Mouse (Mus musculus) spleen, postnatal 10 days (tissue): ENCODE measurements around the gene Plxnd1.

Source experiments
- DNase-seq, 2 experiments: peaks; one replicate each; pipeline ENCODE4 v3.0.0; 2021 to 2022; ENCODE audit warnings: low spot score in 2 of 2

Plxnd1 gene

DNA sequence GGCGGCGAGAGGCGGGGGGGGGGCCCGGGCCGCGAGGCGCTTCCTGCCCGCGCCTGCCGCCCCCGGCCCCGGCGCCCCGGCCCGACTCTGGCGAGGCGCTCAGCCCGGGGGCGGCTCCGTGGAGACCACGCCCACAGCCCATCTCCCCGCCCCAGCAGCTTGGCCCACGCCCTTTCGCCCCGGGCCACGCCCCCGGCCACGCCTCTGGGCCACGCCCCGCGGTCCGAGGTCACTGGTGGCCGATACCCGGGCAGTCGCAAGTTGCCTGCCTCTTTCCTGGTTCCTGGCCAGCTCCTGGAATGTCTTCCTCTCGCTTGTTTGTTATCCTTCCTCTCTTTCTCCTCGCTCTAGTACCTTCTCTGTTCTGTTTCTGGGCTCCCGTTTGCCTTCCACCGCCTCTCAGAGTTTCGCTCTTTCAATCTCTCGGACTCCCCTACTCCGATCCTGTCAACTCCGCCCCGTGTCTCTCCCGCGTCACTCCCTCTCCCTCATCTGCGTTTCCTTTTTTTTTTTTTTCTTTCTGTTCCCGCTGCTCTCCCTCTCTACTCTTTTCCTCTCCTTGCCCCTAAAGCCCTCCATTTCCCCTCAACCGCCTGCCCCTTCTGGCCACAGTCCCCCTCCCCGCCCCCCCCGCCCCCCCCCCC lies at the start of gene Plxnd1:
TSS of gene Plxnd1 (minus strand) at position 129 of the 644 bp plus-strand sequence.
- DNase-seq, result peak; percentile 86 to 91

DNA sequence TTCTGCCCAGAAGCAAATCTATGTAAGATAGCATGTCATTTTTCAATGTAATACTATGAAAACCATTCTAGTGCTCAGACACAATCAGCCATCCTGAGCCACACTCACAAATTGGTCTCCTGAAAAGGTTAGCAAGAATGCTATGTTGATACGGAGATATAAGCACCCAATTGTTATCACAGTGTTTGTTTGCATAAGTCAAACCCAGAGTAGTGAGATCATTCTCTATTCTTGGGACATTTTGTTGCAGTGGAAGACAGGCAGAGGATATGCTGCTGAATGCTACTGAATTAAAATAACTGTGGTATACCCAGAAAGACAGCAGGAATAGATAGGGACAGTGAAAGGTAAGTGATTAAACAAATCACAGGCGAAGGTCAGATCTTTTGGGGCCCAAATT lies 49.2 kb upstream of the Plxnd1 start:
- no peak for DNase-seq

DNA sequence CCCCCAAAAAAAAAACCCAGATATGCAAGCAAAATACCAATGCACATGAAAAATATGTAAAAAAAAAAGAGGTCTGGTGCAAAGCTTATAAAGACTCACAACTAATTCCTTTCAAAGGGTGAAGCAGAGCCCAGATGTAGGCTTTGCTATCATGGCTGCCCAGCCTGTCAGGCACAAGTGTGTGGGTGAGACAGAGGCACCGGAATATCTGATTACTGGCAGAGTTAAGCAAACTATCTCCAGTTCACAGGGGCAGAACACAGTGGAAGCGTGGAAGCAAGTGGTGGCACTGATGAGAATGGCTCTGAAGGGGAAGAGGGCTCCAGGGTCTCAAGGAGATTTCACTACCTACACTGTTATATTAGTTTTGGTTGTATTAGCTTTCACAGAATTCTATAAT lies 43.4 kb upstream of the Plxnd1 start:
- DNase-seq, result no peak

DNA sequence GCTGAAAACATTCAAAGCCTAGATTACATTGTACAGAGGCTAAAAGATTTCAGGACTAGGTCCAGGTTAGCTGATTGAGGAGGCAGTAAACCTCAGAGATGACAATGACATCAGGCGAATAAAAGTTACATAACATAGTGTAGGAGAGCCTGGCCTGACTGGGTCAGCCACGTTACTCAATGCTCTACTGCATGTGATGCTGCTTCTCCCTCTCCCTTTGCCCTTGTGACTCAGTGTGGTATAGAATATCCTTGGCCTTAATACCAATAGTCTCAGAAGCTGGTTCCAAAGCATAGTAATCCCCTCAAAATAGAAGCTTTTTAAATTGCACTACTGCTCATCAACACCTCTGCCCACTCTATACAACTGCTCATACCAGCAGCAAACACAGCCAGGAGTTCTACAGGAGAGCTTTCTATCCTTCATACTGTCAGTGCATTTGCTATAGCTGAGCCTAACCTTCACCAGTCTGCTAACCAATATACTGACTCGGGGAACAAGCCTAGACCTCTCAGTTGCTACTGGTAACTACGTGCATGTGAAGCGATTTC lies 42.6 kb upstream of the Plxnd1 start:
- no peak for DNase-seq

DNA sequence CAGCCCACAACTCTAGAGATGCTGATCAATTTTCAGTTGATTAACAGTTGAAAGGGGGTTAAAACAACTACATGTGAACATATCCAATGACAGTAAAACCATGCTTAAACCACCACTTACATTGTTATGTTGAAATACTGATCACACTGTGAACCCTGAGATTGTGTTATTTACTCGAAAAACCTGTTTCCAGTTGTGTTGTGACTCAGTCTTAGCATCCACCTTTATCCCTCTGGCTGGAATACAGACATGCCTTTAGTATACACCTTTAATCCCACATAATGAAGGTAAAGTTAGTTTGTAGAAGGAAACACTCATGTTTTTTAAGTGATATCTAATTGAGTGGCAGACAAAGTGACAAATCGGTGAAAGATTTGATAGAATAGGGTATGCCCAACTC lies 41.8 kb upstream of the Plxnd1 start:
- no peak for DNase-seq

DNA sequence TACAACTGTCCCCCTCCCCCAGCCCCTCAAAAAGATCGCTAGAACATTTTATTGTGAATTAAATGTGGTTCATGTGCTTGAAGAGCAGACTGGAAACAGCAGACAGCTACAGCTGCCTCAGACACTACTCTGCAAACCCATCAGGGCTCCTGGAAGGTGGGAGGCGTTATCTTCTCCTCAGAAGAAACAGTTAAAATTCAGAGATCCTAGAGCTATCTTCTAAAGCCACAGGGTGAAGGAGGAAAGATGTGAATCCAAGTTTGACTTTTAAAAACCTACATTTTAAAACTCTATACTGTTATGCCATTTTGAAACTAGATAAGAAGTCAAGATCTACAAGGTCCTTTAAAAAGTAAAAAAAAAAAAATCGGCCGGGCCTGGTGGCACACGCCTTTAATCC lies 36.2 kb upstream of the Plxnd1 start:
- no peak for DNase-seq

DNA sequence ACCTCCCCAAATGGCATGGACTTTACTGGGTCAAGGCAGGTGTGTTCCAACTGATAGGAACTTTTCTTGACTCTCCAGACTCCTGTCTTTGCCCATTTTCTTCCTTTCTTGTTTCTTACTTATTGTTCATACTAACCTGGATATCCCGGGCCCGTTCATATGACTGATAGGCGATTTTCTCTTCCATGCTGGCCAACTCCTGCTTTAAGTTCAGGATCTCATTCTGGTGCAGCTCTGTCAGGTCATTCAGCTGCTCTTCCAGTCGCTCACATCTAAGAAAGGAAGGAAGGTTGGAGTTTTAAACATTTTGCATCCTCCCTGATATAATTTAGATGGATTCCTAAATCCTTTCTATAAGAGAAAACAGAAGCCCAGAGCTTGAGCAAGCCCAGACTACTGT lies 29.9 kb upstream of the Plxnd1 start:
- DNase-seq, result no peak

DNA sequence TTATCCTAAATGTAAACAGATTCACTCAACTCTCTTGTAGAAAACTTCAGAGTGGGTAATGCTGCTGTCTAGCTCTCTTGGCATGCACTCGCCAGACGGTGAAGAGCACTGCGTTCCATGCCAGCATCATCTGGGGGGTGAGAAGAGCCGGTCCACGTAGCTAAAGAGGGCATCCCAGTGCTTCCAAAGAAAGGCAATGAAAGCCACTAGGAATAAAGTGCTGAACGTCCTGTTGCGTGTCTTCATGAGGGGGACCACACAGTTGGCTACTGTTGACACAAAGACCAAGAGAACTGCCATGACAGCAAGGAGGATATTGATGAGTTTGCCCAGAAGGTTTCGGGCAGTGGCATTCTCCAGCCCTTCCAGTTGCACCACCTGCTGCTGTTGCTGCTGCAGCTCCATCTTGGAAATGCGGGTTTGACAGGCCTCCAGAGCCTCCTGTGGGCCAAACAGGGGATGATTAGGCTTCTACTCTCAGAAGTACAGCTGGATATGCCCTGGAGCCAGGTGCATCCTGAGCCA lies 27.2 kb upstream of the Plxnd1 start:
- DNase-seq, result peak in 1 of 2 experiments; percentile 23

DNA sequence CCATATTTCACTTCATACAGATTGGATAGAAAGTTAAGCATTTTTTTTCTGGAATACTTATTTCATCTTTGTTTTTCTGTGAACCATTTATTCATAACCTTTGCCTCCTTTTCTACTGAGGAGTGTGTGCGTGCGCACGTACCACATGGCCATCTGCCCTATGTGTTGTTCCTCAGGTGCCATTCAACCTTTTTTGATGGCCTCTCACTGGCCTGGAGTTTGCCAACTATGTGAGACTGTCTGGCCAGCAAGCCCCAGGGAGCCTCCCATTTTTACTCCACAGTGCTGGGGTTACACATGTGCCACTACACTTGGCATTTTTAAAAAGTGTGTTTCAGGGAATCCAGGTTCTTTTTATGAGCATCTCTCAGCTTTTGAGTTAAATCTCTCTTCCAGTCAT lies 21.1 kb upstream of the Plxnd1 start:
- DNase-seq, result no peak

DNA sequence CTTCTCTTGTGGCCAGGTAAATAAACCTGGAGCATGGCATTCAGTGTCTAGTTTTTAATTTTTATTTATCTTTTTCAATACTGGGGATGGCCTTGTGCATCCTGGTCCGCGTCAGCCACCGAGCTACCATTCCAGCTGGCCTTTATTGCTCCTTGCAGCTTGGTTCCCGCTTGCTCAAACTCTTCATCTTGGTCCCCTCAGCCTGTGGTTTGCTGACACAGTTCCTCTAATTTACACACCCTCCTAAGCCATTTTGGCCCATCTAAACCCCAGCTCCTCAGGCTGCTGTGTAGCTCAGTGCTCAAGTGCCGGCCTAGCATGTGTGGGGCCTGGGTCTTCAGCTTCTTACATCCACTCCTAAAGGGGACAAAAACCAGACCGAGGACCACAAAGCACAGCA lies 19.3 kb upstream of the Plxnd1 start:
- no peak for DNase-seq

DNA sequence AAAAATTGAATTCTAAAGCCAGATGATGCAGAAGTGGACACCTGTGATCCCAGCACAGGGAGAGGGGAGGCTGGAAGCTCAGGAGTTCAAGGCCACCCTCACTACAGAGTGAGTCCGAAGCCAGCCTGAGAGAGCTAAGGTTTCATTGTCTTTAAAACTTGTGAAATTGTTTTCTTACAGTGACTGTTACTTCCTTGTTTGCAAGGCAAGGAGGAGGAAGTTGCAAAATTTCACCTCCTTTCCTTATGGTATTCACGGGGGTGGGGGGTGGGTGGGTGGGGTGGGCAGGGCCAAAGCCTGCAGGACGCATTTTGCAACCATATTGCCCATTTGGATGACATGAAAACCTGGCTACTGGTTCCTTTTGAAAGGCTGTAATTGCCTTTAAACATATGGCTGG lies 18.9 kb upstream of the Plxnd1 start:
- no peak for DNase-seq

DNA sequence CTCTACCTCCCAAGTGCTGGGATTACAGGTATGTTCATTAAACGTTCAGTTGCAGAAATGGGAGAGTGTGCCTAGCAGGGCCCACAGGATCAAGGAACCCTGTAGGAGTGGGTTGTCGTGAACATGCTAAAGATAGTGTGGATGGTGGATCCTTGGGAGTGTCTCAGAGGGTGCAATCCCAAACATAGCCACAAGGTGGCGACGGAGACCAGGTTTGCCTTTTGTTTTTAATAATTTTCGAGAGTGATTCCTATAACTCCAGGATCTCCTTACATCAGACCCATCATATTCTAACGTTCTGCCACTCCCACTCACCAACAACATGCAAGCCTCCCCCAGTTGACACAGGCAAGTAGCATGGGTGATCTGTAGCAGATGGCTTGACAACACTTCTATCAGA lies 15.7 kb upstream of the Plxnd1 start:
- DNase-seq, result peak; percentile 78 to 84

DNA sequence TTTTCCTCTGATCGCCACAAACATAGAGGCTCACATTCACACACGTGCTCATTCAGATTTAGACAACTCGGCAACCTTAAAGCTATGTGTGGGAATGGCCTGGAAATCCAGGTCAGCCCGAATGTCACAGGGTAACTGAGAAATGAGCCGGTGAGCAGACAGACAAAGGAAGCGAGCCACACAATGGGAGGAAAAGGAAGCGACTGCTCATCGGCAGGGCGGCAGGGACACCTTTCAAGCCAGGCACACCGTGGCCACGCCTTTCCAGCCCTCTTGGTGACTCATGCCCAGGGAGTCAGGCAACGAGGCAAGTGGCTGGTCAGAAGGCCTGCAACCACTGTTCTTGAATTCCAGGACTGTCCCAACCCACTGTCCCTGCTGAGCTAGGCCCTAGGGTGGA lies 14.6 kb upstream of the Plxnd1 start:
- no peak for DNase-seq

DNA sequence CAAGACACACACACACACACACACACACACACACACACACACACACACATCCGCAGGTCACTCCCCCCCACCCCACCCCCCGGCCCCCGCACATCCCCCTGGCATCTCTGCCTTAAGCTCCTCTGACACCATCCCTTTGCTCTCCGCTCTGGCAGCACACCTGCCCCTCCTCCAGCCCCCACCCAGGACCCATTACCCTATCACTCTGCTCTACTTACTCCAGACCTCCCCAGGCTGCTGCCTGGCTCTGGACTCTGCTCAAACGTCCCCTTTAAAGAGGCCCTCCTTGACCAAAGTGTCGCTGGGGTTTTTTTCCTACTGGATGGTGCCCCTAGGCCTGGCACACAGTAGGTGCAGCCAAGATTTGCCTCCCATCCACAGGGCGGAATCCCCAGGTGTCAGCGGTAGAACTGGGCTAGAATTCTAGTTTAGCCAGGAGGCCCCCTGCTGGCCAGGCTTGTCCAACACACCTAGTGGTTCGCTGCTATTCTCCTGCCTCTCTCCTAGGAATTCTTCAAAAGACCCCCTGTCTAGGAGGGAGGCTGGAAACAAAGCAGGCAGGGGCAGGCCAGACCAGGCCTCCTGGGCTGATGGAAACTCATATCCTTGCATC lies 12.9 kb upstream of the Plxnd1 start:
- DNase-seq, result peak in 1 of 2 experiments; percentile 78

DNA sequence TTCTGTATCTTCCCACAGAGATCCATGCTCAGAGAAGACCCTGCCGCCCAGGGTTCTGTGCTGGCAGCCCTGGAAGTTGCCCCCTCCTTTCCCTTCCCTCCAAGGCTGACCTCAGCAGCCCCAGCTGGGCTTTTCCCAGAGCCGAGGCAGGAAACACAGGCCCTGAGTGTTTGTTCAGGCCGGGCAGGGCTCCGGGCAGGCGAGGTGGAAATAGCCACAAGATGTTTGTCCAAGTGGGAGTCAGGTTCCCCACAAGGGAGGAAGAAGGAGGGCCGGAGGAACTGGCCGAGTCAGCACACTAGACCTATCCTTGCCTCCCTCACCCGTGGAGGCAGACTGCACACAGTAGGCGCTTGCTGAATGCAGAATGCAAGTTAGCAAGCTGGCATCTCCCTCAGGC lies 11.9 kb upstream of the Plxnd1 start:
- DNase-seq, result peak in 1 of 2 experiments; percentile 21

DNA sequence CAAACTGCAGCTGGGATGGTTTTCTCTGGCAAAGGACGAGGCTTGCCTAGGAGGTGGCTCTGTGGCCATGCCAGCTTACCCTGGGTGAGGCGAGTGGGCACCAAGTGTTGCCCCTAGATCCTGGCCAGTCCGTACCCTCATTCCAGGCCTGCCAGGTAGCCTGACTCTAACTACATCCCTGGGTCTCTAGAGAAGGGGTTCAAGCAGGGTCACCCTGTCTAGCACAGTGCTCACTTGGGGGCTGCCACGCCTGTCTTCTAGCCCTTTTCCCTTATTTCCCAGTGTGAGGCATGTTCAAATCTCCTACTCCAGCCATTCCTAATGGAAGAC lies 11.1 kb upstream of the Plxnd1 start:
- no peak for DNase-seq

DNA sequence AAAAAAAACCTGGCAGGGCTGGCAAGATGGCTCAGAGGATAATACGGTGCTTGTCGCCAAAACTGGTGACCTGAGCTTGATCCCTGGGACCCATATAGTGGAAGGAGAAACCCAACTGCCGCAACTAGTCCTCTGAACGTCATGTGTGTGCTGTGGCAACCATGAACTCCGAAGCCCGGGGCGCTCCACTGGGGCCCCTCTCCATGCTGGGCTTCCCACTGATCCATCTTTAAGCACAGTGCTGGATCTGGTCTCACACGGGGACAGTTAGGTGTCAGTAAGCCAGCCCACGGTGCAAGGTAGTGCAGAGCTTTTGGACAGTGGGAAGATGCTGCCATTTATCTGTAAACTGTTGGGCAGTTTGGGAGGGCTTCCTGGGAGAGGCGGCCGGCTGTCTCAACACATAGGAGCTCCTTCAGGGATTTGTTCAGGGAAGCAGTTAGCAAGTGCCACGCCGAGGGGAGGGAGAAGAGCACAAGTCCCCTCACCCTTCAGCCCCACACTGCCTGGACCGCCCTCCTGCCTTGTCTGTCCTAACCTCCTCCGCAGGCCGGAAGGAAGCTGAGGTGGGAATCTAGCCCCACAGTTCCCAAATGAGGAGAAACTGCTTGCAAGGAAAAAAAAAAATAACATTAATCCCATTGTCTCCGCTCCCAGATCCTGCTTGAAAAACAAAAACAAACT lies 10.6 kb upstream of the Plxnd1 start:
- no peak for DNase-seq

DNA sequence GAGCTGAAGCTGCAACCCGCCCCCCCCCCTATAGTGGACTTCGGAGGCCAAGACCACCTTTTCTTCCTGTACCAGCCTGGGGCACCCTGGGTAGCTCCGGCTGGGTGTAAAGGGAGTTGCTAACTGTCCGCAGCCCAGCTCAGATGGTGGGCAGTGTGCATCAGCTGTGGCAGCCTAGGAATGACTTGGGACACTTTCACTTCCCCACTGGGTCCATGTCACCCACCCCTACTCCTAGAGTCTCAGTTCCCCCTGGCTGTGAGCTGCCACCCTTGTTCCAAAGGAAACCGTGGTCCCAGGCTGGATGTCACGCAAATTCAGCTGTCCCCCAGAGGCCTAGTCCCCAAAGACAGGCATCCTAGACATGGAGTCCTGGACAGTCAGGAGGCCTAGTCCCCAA lies 9.9 kb upstream of the Plxnd1 start:
- no peak for DNase-seq

DNA sequence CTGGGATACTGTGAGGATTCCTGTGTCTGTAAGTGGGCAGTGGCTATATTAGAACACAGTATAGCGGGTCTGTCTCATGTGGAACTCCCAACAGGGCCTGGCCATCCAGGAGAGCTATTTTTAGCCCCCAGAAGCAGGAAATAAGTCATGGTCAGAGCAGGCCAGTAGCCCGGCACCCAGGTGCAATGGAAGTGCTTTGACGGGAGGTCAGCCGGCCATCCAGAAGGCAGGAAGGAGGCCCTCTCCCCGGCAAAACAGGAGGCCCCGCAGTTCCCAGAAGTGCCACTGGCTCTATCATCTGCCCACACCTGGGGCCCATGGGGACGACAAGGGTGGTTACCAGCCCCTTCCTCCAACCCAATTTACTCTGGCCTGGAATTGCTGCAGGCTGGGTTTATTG lies 9.3 kb upstream of the Plxnd1 start:
- DNase-seq, result peak in 1 of 2 experiments; percentile 22

DNA sequence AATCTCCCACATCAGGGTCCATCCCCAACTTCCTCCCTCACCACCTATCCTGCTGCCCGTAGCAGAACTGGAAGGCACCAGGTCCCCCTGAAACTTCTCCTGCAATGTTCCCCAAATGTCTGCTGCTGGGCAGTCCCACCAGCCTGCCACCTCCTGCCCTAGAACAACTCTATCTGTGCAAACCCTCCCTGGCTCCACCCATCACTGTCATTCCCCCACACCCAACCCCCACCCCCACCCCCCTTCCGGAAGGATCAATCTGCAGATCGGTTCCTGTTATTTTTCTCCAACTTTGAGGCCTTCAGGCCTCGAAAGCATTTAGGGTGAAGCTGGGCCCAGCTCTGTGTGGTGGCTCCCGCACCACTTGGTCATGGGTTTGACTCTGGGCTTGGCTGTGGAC lies 8.7 kb upstream of the Plxnd1 start:
- DNase-seq, result peak in 1 of 2 experiments; percentile 32

DNA sequence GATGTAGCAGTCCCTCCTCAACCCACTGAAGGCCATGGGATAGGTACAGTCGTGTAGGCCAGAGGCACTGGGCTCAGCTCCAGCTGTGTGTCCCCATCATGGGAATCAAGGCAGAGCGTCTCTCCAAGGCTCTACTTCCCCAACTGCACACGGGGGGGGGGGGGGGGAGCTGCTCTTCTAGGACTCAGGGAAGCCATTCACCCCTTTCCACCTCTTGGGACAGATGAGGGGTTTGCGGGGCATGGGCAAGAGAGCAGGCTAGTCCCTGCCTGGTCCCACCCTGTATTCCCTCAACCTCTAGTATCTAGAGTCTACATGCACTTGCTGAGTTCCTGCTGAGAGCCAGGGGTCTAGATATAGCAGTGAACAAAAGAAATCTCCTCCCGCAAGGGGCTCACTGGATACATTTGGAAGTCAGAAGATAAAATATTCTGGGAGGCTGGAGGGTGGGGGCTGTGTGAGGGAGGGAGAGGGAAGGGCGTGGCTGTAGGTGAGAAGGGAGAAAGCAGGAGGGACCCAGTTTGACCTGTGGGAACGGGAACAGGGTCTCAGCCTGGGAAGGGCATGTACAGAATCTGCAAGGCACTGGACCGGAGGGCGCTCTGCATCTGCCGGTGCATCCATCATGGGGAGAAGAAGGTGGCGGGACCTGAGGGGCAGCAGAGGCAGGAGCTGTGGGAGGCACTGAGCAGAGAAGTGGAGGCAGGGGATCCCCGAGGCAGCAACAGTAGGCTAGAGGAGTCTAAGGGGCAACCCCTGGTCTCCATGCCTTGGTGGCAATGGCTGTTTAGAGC lies 7.7 kb upstream of the Plxnd1 start:
- DNase-seq, result no peak

DNA sequence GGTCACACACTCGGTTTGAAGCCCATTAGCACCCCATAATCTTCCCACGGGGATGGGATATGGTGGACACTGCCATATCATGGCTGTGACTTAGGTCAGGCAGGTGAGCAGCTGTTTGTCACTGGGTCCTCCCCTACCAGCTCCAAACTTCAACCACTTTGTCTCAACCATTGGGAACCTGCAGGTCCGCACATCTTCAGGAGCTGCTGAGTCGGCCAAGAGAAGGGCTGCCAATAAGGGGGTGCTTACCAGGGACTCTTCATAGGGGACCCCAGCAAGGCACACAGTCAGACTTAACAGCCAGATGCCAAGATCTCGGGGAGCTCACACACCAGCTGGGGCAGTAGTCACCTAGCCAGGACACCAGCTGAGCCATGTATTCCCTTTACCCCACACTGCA lies 6.0 kb upstream of the Plxnd1 start:
- DNase-seq, result no peak
